18 mouse cellular contexts compared by ENCODE assay signal in genomic region chr17:43899405-43900092, GRCm38 (mm10).
DNase-seq lines count a peak whose midpoint lies in the region.
"Had no signal": no experiment of that assay in that cellular context is flagged by ENCODE, and none has a peak within 500 bp of the region (broad histone marks: within the 10 kb centered on the region; RNA-seq: fewer than 3 reads in every experiment).

No protein-coding gene starts in this region.

- peak; percentile 69 for DNase-seq in gastrocnemius, adult 18-20 months (ENCODE audit: low spot score)
- DNase-seq in gastrocnemius, postnatal 10 days, result no peak
- DNase-seq in ovary, adult 18-20 months (ENCODE audit: low spot score), result peak; percentile 2
- DNase-seq in ovary, postnatal 14 days (ENCODE audit: low spot score), result no peak
- peak; percentile 20 for DNase-seq in gastrocnemius, postnatal 14 days
- DNase-seq in skeletal muscle tissue, adult 2 months (ENCODE audit: low read depth, low spot score), result peak; percentile 63
- DNase-seq in spleen, postnatal 14 days (ENCODE audit: low spot score in 2 of 2), result no peak
- DNase-seq in cerebellum, postnatal 36 days, result no peak
- DNase-seq: adrenal gland, postnatal 25 days; cerebellum, adult 9-10 months; forebrain, postnatal 0 days; heart, adult 2 months; heart, postnatal 36 days; kidney, adult 11 months; lung, embryonic 14.5 days; right cerebral cortex, postnatal 14 days; thymus, adult 2 months; thymus, postnatal 4 days had no signal

- intact Hi-C loops in gastrocnemius, postnatal 14 days (cut with DNase I; ENCODE audit: low total_unique reads), result no loop called here

Comparison
In these comparisons a context has a peak if more than half of its experiments do, and no peak if none do; other contexts are left out.
1. DNase-seq: peak in gastrocnemius, adult 18-20 months (single experiment), ovary, adult 18-20 months (single experiment), gastrocnemius, postnatal 14 days (single experiment) and skeletal muscle tissue, adult 2 months (single experiment); none in gastrocnemius, postnatal 10 days (single experiment), ovary, postnatal 14 days (single experiment), spleen, postnatal 14 days (0 of 2) and cerebellum, postnatal 36 days (0 of 2).